Mouse (Mus musculus): ENCODE measurements around the gene Stat2. TPM values are rescaled to one million over a fixed set of nuclear protein-coding genes. Genes with fewer than 3 reads are reported as not detected.

Stat2 gene
- polyA plus RNA-seq, 1 experiment from 2014 or later, result 23.2 TPM

DNA sequence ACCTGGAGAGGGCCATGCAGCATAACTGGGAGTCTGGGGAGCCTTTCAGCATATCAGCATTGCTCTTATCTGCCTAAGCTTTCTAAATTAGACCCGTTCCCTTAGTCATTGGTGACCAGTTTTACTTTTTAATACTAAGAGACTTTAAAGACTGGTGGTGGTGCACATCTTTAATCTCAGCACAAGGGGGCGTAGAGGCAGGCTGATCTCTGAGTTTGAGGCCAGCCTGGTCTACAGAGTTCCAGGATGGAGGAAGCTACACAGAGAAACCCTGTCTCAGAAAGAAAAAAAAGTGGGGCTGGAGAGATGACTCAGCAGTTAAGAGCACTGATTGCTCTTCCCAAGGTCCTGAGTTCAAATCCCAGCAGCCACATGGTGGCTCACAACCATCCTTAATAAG lies 69.9 kb downstream of the Stat2 start:
- Histone ChIP-seq H3K27me3 (replicated peaks; ENCODE audit: control insufficient read depth, insufficient read depth, low read length) (no peaks in the 10 kb centered on the region), H3K4me3 (ENCODE audit: low read depth, low read length) (no peak overlapping the region), H3K4me1 (replicated peaks; ENCODE audit: control insufficient read depth, insufficient read depth, low read length) (peaks cover 3% of the 10 kb centered on the region; the same call in 1 of the 2 replicates), H3K27ac (ENCODE audit: low read depth, low read length) (no peak overlapping the region), H3K9ac (ENCODE audit: low read depth, low read length) (no peak overlapping the region), H3K9me3 (ENCODE audit: control insufficient read depth) (no peaks in the 10 kb centered on the region), H3K4me2 (replicated peaks; ENCODE audit: low read depth) (no peak overlapping the region), H3K36me3 (ENCODE audit: control insufficient read depth, insufficient read depth) (no peaks in the 10 kb centered on the region; the same call in 1 of the 2 replicates)
- 63% methylated on average over 2 of the region's 2 CpGs for WGBS
- no peak for ATAC-seq
- TF ChIP-seq CTCF (IDR thresholded peaks at IDR 0.05; ENCODE audit: low read depth), result peak; percentile 52

Other genes starting within 250 kb of the Stat2 start
- gene Naca, start 235.0 kb upstream of the Stat2 start, polyA plus RNA-seq (2015; fragmentation: Nextera tagmentation; extraction: Ambion mirVana), result 511 and 531 TPM in 2 replicates
- 264 and 269 TPM in 2 replicates for gene Ptges3, start 211.6 kb upstream of the Stat2 start, polyA plus RNA-seq (2015; fragmentation: Nextera tagmentation; extraction: Ambion mirVana)
- gene Atp5b, start 187.3 kb upstream of the Stat2 start, polyA plus RNA-seq (2015; fragmentation: Nextera tagmentation; extraction: Ambion mirVana), result 2,460 and 2,644 TPM in 2 replicates
- gene Baz2a, start 179.0 kb upstream of the Stat2 start, polyA plus RNA-seq (2015; fragmentation: Nextera tagmentation; extraction: Ambion mirVana), result 8.1 and 8.6 TPM in 2 replicates
- gene Rbms2, start 90.3 kb upstream of the Stat2 start, polyA plus RNA-seq (2015; fragmentation: Nextera tagmentation; extraction: Ambion mirVana), result 11.2 and 11.7 TPM in 2 replicates
- gene Gls2, start 76.1 kb upstream of the Stat2 start, polyA plus RNA-seq (2015; fragmentation: Nextera tagmentation; extraction: Ambion mirVana), result 0.37 and 0.42 TPM in 2 replicates
- gene Spryd4, start 58.8 kb upstream of the Stat2 start, polyA plus RNA-seq (2015; fragmentation: Nextera tagmentation; extraction: Ambion mirVana), result 22.9 and 23.2 TPM in 2 replicates
- not detected in 2 replicates for gene Mip, start 44.7 kb upstream of the Stat2 start, polyA plus RNA-seq (2015; fragmentation: Nextera tagmentation; extraction: Ambion mirVana)
- 8.6 and 10.6 TPM in 2 replicates for gene Timeless, start 38.5 kb upstream of the Stat2 start, polyA plus RNA-seq (2015; fragmentation: Nextera tagmentation; extraction: Ambion mirVana)
- gene Apon, start 16.5 kb upstream of the Stat2 start, polyA plus RNA-seq (2015; fragmentation: Nextera tagmentation; extraction: Ambion mirVana), result not detected in 2 replicates
- gene Apof, start 1.9 kb upstream of the Stat2 start, polyA plus RNA-seq (2015; fragmentation: Nextera tagmentation; extraction: Ambion mirVana), result 0.12 TPM in 2 replicates
- gene Il23a, start 28.2 kb downstream of the Stat2 start, polyA plus RNA-seq (2015; fragmentation: Nextera tagmentation; extraction: Ambion mirVana), result 0.22 and 0.46 TPM in 2 replicates
- gene Pan2, start 32.8 kb downstream of the Stat2 start, polyA plus RNA-seq (2015; fragmentation: Nextera tagmentation; extraction: Ambion mirVana), result 11.5 and 14.0 TPM in 2 replicates
- gene Cnpy2, start 51.9 kb downstream of the Stat2 start, polyA plus RNA-seq (2015; fragmentation: Nextera tagmentation; extraction: Ambion mirVana), result 254 and 273 TPM in 2 replicates
- 248 and 266 TPM in 2 replicates for gene Cs, start 67.2 kb downstream of the Stat2 start, polyA plus RNA-seq (2015; fragmentation: Nextera tagmentation; extraction: Ambion mirVana)
- 21.1 and 22.3 TPM in 2 replicates for gene Coq10a, start 98.4 kb downstream of the Stat2 start, polyA plus RNA-seq (2015; fragmentation: Nextera tagmentation; extraction: Ambion mirVana)
- 4.0 and 4.9 TPM in 2 replicates for gene Ankrd52, start 106.6 kb downstream of the Stat2 start, polyA plus RNA-seq (2015; fragmentation: Nextera tagmentation; extraction: Ambion mirVana)
- 109 and 114 TPM in 2 replicates for gene Slc39a5, start 130.7 kb downstream of the Stat2 start, polyA plus RNA-seq (2015; fragmentation: Nextera tagmentation; extraction: Ambion mirVana)
- 79.2 and 82.5 TPM in 2 replicates for gene Nabp2, start 140.9 kb downstream of the Stat2 start, polyA plus RNA-seq (2015; fragmentation: Nextera tagmentation; extraction: Ambion mirVana)
- 29.1 and 33.1 TPM in 2 replicates for gene Rnf41, start 141.1 kb downstream of the Stat2 start, polyA plus RNA-seq (2015; fragmentation: Nextera tagmentation; extraction: Ambion mirVana)
- gene Smarcc2, start 188.7 kb downstream of the Stat2 start, polyA plus RNA-seq (2015; fragmentation: Nextera tagmentation; extraction: Ambion mirVana), result 31.1 and 31.6 TPM in 2 replicates
- gene Myl6, start 223.6 kb downstream of the Stat2 start, polyA plus RNA-seq (2015; fragmentation: Nextera tagmentation; extraction: Ambion mirVana), result 2,493 and 2,543 TPM in 2 replicates
- 1.3 and 1.8 TPM in 2 replicates for gene Myl6b, start 228.1 kb downstream of the Stat2 start, polyA plus RNA-seq (2015; fragmentation: Nextera tagmentation; extraction: Ambion mirVana)

Data from intestine, postnatal 0 days (tissue).